Mouse (Mus musculus): ENCODE data around the gene Efcc1.

The Efcc1 gene

GRCm38 (mm10) chr6:87805448-87805847 is 74.8 kb downstream of the Efcc1 start:
- DNase-seq (ENCODE audit: low spot score in 2 of 2), result no peak

All from frontal cortex, postnatal 36 days (tissue).